Mouse (Mus musculus) layer of hippocampus, postnatal 10 days (tissue): ENCODE measurements around the gene Rrp7a. TPM values are rescaled to one million over a fixed set of nuclear protein-coding genes. Genes with fewer than 3 reads are reported as not detected.

Source experiments
- DNase-seq, 2 experiments: peaks; one replicate each; pipeline ENCODE4 v3.0.0; 2021; ENCODE audit warnings: low spot score in 2 of 2
- long read RNA-seq: library from polyadenylated mRNA; stranded (forward); transcript quantifications from one replicate; pipeline ENCODE4 v2.0.0, GENCODE M21; 2023
- total RNA-seq, 2 experiments: library from RNA; stranded (reverse); gene quantifications; 2 replicates each; pipeline ENCODE4 v1.2.3; 2021

The Rrp7a gene
- 100 to 1,000 TPM; 123 to 128 TPM for total RNA-seq
- long read RNA-seq, full-length matches to known transcripts: 111 of 122 reads
- long read RNA-seq, partial matches to known transcripts: 3 of 122 reads
- long read RNA-seq, other reads (novel, unspliced or antisense): 8 of 122 reads

GRCm38 (mm10) chr15:83122566-83123145 is at the start of gene Rrp7a:
Gene Rrp7a, minus strand, starts transcription at chr15:83122801.
- peak; percentile 89 to 94 for DNase-seq

DNA sequence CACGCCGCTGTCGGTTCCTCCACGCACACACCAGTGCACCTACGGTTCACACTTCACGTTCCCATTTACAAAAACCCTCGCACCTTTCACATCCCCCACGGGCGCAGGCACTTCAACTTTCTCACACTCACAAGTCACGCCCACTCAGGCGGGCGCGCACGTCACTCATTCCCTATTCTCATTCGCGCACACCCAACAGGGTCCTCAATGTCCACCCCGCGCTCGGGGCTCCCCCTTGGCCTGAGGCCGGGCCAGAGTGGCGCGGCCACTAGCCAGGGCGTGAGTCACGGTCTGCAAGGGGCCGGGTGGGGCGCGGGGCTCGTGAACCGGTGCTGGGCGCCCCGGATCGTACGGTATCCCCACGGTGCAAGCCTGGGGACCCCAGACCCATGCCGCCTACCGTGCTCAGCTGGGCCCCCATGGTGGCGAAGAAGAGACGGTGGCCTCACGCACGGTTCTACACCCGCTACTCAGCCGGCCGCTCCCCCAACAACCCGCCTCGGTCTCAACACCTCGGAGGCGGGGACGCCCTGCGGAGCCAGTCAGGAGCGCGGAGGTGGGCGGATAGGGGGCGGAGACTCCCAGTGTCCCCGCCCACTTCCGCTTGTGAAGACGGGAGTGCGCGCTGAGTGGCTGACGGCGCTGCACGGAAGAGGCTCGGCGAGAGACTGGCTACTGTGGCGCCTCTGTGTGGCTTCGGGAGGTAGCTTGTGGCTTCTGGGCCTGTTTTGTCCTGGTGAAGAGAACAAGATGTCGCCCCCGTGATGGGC is 49.3 kb upstream of the Rrp7a start:
- DNase-seq: peak; percentile 94 to 98

DNA sequence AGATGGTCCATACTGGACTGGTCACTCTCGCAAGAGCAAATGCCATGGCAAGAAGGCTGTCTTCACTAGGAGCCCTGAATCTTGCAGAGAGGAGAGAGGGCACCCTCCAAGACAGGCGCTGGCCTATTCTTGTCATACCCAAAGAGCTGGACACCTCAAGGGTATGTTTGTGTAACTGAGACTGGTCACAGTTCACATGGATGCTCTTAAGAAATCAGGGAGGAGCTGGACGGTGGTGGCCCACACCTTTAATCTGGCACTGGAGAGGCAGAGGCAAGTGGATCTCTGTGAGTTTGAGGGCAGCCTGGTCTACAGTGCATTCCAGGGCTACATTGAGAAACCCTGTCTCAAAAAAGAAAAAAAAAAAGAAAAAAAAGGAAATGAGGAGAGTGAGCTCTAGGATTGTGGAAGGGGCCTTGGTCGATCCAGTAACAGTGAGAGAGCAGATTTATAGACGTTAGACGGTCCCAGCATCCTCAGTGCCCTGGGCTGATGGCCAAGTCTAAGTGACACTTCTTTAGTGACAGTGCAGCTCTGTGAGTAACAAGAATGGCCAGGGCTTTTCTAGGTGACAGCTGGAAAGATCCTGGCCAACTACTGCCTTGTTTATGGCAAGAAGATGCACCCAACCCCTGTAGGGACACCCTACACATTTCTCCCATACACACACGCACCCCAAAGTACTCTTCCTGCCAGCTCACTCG is 48.5 kb upstream of the Rrp7a start:
- no peak for DNase-seq

DNA sequence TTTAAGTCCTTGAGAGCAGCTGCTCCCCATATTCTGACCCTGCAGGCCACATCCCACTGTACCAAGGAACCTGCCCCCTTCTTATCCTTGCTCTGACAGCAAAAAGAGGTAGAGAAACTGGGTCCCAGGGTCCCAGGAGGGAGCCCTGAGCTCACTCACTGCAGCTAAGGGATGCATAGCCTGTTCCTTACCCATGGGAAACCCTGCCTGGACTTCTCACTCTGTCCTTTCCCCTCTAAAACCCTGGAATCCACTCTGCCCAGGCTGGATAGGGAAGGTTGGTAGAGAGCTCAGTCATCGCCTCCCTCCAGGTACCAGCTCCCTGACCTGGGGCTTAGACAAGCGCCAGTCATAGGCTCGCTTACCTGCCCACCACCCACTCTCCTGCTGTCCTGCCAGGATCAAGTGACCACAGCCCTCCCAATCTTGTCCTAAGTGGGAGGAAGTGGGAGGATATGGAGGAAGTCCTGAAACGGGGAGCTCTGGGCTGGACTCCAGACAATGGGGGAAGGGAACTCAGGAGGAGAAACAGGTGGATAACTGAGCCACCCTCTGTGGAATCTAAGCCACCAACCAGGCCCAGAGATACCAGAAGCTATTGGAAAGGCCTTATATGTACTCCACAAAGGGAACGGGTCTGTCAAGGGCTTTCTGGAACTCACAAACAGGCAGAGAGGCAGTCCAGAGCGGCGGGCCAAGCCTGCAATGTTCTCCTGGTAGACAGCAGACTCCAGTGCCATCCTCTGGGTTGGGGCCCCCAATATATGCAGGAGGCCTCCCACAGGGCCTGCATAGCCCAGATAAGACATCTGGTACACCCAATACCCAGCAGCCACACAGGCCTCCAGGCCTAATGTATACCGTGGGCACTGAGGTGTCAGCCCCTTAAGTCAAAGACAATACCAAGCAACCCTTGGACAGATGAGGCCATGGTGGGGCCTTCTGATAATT is 47.4 kb upstream of the Rrp7a start:
- DNase-seq: no peak

GRCm38 (mm10) chr15:83168875-83169771 is 46.5 kb upstream of the Rrp7a start:
- no peak for DNase-seq

DNA sequence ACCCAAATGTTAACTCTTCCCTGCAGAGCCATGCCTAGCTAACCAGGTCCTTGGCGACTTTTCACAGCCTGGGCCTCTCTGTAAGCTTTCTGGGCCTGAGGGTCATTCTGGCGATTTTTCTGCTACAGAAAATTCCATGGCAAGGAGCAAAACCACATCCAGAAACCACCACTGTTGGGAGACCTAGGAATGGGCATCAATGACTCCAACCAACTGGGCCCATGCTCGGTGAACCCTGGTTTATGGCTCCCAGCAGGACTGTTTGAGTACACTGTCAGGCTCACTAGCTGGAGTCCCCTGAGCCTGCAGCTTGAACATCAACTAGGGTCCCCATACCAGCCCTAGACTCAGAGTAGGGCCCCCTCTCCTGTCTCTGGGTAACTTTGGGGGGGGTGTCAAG is 45.7 kb upstream of the Rrp7a start:
- no peak for DNase-seq

DNA sequence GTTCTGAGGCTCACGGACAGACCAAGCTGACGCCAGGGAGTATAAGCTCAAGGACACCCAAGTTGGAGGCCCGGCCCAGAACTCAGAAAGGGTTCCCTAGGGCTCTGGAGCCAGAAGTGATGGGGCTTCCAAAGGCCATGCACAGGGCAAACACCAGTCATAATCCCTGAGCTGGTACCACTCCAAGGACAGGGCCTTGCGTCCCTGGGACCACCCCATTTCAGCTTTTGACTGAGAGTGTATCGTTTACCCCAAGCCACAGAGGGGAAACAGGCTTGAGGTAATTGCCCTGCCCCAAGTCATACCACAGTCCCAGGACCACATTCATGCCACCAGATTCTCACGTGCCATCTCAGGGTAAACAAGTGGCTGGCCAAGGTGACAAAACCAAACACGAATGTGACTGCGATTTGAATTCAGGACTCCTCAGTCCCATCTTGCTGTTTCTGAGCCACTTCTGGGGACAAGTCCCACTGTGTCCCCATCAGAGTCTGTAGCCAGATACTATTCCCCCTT is 45.0 kb upstream of the Rrp7a start:
- DNase-seq: no peak

DNA sequence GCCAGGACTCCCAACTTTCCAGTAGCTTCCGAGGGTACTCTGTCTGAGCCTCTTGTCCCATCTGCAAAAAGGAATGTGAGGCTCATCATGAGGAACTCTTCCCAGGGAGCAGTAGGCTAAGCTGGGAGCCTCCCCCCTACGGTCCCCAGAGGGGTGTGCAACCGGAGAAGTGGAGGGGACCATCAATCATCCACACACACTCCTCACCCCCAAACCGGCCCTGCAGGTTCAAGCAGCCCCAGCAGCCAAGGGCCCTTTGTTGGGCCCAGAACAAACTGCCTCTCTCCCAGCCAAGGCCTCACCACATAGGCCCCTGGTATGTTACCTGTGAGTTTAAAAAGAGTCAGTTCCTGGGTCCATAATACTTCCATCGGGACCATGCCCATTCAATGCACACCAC is 44.5 kb upstream of the Rrp7a start:
- DNase-seq: no peak

DNA sequence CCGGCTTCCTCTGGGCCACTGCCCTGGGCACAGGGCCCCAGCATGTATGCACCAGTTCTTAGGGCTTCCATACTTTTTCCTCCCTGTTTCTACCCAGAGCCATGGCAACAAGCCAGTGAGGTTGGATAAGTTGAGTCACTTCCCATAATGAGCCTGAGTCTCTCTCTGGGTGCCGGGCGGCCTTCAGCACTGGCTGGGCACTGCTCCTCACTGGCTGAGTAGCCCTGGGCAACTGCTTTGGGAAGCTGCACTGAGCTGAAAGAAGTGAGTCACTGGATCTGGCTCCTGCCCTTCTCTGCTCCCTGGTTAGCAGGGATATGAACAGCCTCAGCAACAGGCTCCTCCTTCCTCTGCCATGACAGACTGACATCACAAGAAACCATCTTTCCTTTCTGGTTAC is 44.0 kb upstream of the Rrp7a start:
- peak; percentile 36 to 48 for DNase-seq

DNA sequence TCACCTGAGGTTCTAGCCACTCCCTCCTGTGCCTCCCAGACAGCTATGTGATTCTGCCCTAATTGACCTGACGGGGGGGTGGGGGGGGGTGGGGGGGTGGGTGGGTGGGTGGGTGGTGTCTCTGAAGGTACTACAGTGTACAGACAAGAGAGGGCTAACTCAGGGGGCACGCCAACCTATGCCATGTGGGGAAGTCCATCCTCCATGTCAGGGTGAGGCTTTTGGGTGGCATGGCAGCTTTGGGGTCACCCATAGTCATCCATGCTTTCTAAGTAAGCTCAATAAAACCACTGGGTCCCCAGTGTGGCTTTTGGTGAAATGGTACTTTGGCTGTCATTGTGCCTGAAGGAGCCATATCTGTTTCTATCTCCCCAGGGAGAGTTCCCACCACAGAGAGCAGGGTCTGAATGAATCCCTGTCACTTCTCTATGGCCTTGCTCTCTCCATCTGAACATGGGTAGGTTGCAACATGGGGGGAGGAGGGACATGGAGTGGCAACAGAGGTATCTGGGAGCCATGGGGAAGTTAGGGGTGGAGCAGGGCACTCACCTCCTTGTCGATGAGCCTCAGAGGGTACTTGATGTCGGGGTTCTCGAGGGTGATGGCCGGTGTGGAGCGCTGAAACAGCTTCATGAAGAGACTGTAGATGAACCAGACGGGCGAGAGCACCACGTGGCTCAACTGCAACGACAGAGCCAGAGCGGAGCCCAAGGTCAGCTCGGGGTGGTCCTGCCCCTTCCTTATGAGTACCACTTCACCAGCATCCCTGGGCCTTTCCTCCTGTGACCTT is 43.1 kb upstream of the Rrp7a start:
- DNase-seq: no peak

DNA sequence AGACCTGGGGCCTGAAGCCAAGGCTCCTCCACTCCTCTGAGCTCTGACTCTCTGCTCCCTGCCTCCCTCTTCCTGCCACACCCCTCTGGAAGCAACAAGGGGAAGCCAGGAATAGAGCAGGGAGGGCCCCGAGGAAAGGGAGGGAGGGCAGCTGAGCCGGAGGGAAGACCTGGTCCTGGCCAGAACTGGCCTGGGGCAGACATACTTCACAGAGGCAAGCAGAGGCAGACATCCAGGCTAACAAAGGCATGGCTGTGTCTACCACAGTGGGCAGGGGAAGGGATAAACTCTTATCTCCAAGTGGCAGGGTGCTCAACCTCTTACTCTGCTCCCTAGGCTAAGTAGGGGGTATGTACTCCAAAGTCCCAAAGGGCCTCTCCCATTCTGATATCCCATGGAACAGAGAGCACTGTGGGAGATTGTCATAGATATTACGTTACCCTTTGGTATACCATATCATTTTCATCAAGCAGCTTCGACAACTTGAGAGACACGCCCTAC is 42.4 kb upstream of the Rrp7a start:
- no peak for DNase-seq

DNA sequence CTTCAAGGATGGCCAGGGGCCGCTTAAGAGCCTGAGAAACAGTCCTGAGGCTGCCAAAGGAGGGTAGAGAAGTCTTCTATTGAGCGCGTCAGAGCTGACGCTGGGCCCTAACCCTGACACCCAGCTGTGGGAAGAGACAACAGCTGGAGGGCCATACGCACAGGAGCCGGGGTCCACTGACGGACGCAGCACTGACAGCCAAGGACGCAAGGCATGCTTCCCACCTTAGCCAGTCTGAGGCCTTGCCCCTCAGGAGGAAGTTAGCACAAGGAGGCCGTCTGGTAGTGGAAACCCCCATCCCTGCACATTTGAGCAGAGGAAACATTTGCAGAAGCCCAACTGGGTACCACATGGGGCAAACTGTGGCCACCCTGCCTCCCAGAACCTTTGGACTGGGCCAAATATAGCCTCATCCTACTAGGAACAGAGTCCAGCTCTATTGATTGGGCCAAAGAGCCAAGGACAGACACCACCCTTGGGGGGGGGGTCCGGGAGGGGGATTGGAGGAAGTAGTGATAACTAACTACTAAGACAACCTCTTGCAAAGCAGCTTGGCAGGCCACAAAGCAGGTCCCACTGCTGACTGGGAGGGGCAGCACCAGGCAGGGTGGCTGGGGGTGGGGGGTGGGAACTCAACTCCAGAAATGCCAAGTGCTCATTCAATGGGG is 40.4 kb upstream of the Rrp7a start:
- no peak for DNase-seq

DNA sequence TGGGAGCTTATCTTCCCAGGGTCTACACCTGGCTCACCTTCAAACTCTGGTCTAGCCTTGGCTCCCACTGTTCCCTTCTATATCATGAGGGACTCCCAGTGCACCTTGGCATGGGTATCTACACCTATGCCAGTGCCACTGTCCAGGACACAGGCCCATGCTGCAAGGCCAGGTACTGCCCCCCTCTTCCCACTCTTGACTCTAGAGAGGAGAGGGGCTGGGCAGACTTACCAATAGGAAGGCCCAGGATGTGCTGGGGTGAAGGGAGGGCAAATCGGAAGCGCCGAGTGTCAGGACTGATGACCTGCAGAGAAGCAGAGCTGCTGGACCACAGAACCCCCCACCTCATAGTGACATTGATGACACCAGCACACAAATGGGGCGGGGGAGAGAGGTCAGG is 39.4 kb upstream of the Rrp7a start:
- DNase-seq: no peak

- DNase-seq: no peak
These were observed 38.6 kb upstream of the Rrp7a start for GRCm38 (mm10) chr15:83161062-83161748.

GRCm38 (mm10) chr15:83160561-83160960 is 38.0 kb upstream of the Rrp7a start:
- DNase-seq: no peak

DNA sequence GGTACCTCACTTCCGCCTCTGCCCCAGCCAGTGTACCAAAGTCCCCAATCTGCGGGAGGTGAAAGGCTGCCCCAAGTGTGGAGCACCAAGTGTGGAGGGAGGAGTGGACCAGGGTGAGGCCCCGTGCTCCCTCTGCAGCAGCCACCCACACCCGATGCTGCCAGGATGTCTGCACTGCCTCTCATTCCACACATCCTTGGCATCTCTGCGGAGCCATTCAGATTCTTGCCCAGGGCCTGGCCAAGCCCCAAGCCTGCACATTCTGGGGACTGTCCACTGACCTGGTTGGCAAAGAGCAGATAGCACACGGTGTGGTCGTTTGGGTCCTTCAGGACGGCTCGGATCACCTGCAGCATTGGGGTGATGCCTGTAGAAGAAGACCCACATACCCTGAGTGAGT is 37.2 kb upstream of the Rrp7a start:
- DNase-seq: no peak

- DNase-seq: no peak
These were observed 36.1 kb upstream of the Rrp7a start for GRCm38 (mm10) chr15:83158587-83159160.
